Mouse (Mus musculus) lung, postnatal 14 days (tissue): ENCODE measurements around the gene Aldh3b2.
"Not testable (repeated sequence)": the region's sequence is repeated elsewhere in the genome, so short reads cannot be mapped to it uniquely, and the experiment has no call there.

ENCODE experiments used
- DNase-seq: peaks from one replicate; pipeline ENCODE4 v3.0.0; 2021

The Aldh3b2 gene

GRCm38 (mm10) chr19:3948546-3948945 is 23.6 kb upstream of the Aldh3b2 start:
- no peak for DNase-seq

GRCm38 (mm10) chr19:3950331-3950730 is 21.8 kb upstream of the Aldh3b2 start:
- no peak for DNase-seq

GRCm38 (mm10) chr19:3951461-3951860 is 20.7 kb upstream of the Aldh3b2 start:
- DNase-seq: no peak

GRCm38 (mm10) chr19:3952099-3952498 is 20.0 kb upstream of the Aldh3b2 start:
- DNase-seq: no peak

GRCm38 (mm10) chr19:3955033-3955432 is 17.1 kb upstream of the Aldh3b2 start:
- DNase-seq: no peak

- no peak for DNase-seq
Measured at GRCm38 (mm10) chr19:3955804-3956203, 16.3 kb upstream of the Aldh3b2 start.

- DNase-seq: not testable (repeated sequence)
Measured at GRCm38 (mm10) chr19:3957296-3958036, 14.7 kb upstream of the Aldh3b2 start.

- DNase-seq: no peak
Measured at GRCm38 (mm10) chr19:3958470-3958869, 13.7 kb upstream of the Aldh3b2 start, which contains the start of gene Aldh3b3. TSS of gene Aldh3b3 (plus strand) at chr19:3958645.

- DNase-seq: no peak
Measured at GRCm38 (mm10) chr19:3959030-3959429, 13.1 kb upstream of the Aldh3b2 start.

GRCm38 (mm10) chr19:3960211-3960610 is 11.9 kb upstream of the Aldh3b2 start:
- DNase-seq: peak; percentile 20

GRCm38 (mm10) chr19:3961805-3962204 is 10.3 kb upstream of the Aldh3b2 start:
- DNase-seq: not testable (repeated sequence)

- DNase-seq: peak; percentile 64
Measured at GRCm38 (mm10) chr19:3962469-3962868, 9.7 kb upstream of the Aldh3b2 start.

GRCm38 (mm10) chr19:3964030-3964429 is 8.1 kb upstream of the Aldh3b2 start:
- no peak for DNase-seq

GRCm38 (mm10) chr19:3966330-3967075 is 5.6 kb upstream of the Aldh3b2 start:
- DNase-seq: no peak

GRCm38 (mm10) chr19:3967258-3967657 is 4.9 kb upstream of the Aldh3b2 start:
- no peak for DNase-seq

- not testable (repeated sequence) for DNase-seq
Measured at GRCm38 (mm10) chr19:3974608-3975007, 2.5 kb downstream of the Aldh3b2 start.

- DNase-seq: no peak
Measured at GRCm38 (mm10) chr19:3975866-3976265, 3.7 kb downstream of the Aldh3b2 start.

- peak; percentile 90 for DNase-seq
Measured at GRCm38 (mm10) chr19:3980309-3980708, 8.2 kb downstream of the Aldh3b2 start.

- DNase-seq: no peak
Measured at GRCm38 (mm10) chr19:3980917-3981316, 8.8 kb downstream of the Aldh3b2 start.

GRCm38 (mm10) chr19:3983527-3984200 is 11.5 kb downstream of the Aldh3b2 start:
- no peak for DNase-seq

- DNase-seq: peak; percentile 34
Measured at GRCm38 (mm10) chr19:3985261-3985681, 13.1 kb downstream of the Aldh3b2 start.

GRCm38 (mm10) chr19:3986334-3986733 is 14.2 kb downstream of the Aldh3b2 start, which contains the start of gene Acy3:
TSS of gene Acy3 (plus strand) at chr19:3986570.
- DNase-seq: peak; percentile 86

- no peak for DNase-seq
Measured at GRCm38 (mm10) chr19:3988066-3988465, 15.9 kb downstream of the Aldh3b2 start.
